Mouse (Mus musculus) MEL (cell line): ENCODE data around the gene Ifi211. TPM values are rescaled to one million over a fixed set of nuclear protein-coding genes. Genes with fewer than 3 reads are reported as not detected.
"Not testable (repeated sequence)": the region's sequence is repeated elsewhere in the genome, so short reads cannot be mapped to it uniquely, and the experiment has no call there.

ENCODE experiments used
- DNase-seq: peaks from one replicate; pipeline ENCODE4 v3.0.0; 2011; ENCODE audit warnings: low read depth, low spot score
- H3K27ac ChIP-seq: 2 replicates; pipeline ENCODE4 v1.5.1; 2012; ENCODE audit warnings: low read depth, mild to moderate bottlenecking, control low read depth, low read length, moderate library complexity; ENCODE audit not compliant: control insufficient read depth
- H3K27me3 ChIP-seq, 2 experiments: fragments of 150-350 bp in 1 of 2; sonication (generic) in 1 of 2; 2 replicates each; pipeline ENCODE4 v1.6.1; 2012; ENCODE audit warnings: low read length in 2 of 2, mild to moderate bottlenecking in 2 of 2, improper control_type of control experiment in 1 of 2, moderate library complexity in 1 of 2; ENCODE audit not compliant: insufficient read depth in 2 of 2, control insufficient read depth in 1 of 2
- H3K36me3 ChIP-seq, 2 experiments: 2 replicates each; pipeline ENCODE4 v1.6.1; 2012 to 2014; ENCODE audit warnings: low read length in 2 of 2, improper control_type of control experiment in 1 of 2, inconsistent platforms in 1 of 2, mild to moderate bottlenecking in 1 of 2; ENCODE audit not compliant: insufficient read depth in 2 of 2, control insufficient read depth in 1 of 2
- H3K4me1 ChIP-seq, 2 experiments: fragments of 150-350 bp in 1 of 2; sonication (generic) in 1 of 2; 2 replicates each; pipeline ENCODE4 v1.6.1; 2012; ENCODE audit warnings: low read length in 2 of 2, improper control_type of control experiment in 1 of 2, mild to moderate bottlenecking in 1 of 2; ENCODE audit not compliant: insufficient read depth in 2 of 2, control insufficient read depth in 1 of 2
- H3K4me3 ChIP-seq, 2 experiments: fragments of 150-350 bp in 1 of 2; sonication (generic) in 1 of 2; 2 replicates each; pipeline ENCODE4 v1.5.1; 2012; ENCODE audit warnings: low read depth in 2 of 2, low read length in 2 of 2, mild to moderate bottlenecking in 2 of 2, moderate library complexity in 2 of 2, control low read depth in 1 of 2, improper control_type of control experiment in 1 of 2; ENCODE audit not compliant: control insufficient read depth in 1 of 2, insufficient read depth in 1 of 2
- H3K79me2 ChIP-seq: 2 replicates; pipeline ENCODE4 v1.6.1; 2012; ENCODE audit warnings: mild to moderate bottlenecking, low read length, moderate library complexity; ENCODE audit not compliant: control insufficient read depth, poor library complexity, insufficient read depth
- H3K9ac ChIP-seq: 2 replicates; pipeline ENCODE4 v1.6.1; 2012; ENCODE audit warnings: low read depth, mild to moderate bottlenecking, control low read depth, low read length, moderate library complexity; ENCODE audit not compliant: control insufficient read depth, poor library complexity, severe bottlenecking
- H3K9me3 ChIP-seq: fragments of 150-350 bp; sonication (generic); replicated peaks from 2 replicates; pipeline ENCODE4 v1.6.1; 2012; ENCODE audit warnings: mild to moderate bottlenecking, low read length, improper control_type of control experiment, moderate library complexity; ENCODE audit not compliant: insufficient read depth
- CHD1 ChIP-seq: IDR thresholded peaks from 2 replicates; pipeline ENCODE4 v1.6.1; 2012; ENCODE audit warnings: low read depth, mild to moderate bottlenecking, inconsistent platforms, low read length, improper control_type of control experiment
- CTCF ChIP-seq, 3 experiments: IDR thresholded peaks in 2 of 3; conservative IDR thresholded peaks in 1 of 3; 2 replicates each; pipeline ENCODE4 v1.5.1; 2011 to 2012; ENCODE audit warnings: low read length in 3 of 3, low read depth in 2 of 3, mild to moderate bottlenecking in 2 of 3, improper control_type of control experiment in 1 of 3, inconsistent platforms in 1 of 3, mixed read lengths in 1 of 3, moderate library complexity in 1 of 3; ENCODE audit not compliant: control insufficient read depth in 1 of 3, insufficient read depth in 1 of 3, poor library complexity in 1 of 3, severe bottlenecking in 1 of 3
- ELF1 ChIP-seq: IDR thresholded peaks from 2 replicates; pipeline ENCODE4 v1.6.1; 2014; ENCODE audit warnings: low read depth, mild to moderate bottlenecking, inconsistent platforms, low read length, improper control_type of control experiment, moderate library complexity
- ETS1 ChIP-seq: IDR thresholded peaks from 2 replicates; pipeline ENCODE4 v1.6.1; 2012; ENCODE audit warnings: low read depth, mild to moderate bottlenecking, inconsistent platforms, low read length, improper control_type of control experiment, moderate library complexity
- GABPA ChIP-seq: IDR thresholded peaks from 2 replicates; pipeline ENCODE4 v1.6.1; 2012; ENCODE audit warnings: low read depth, mild to moderate bottlenecking, inconsistent platforms, low read length, improper control_type of control experiment, moderate library complexity
- GATA1 ChIP-seq: IDR thresholded peaks from 2 replicates; pipeline ENCODE4 v1.6.1; 2011; ENCODE audit warnings: low read depth, low read length, improper control_type of control experiment
- HCFC1 ChIP-seq: IDR thresholded peaks from 2 replicates; pipeline ENCODE4 v1.6.1; 2012; ENCODE audit warnings: low read depth, mild to moderate bottlenecking, inconsistent platforms, low read length, improper control_type of control experiment, moderate library complexity
- JUND ChIP-seq: IDR thresholded peaks from 2 replicates; pipeline ENCODE4 v1.6.1; 2011; ENCODE audit warnings: low read depth, mild to moderate bottlenecking, improper control_type of control experiment, low read length
- MAFK ChIP-seq: IDR thresholded peaks from 2 replicates; pipeline ENCODE4 v1.6.1; 2011; ENCODE audit warnings: low read depth, mild to moderate bottlenecking, low read length, improper control_type of control experiment, borderline replicate concordance
- MEF2A ChIP-seq: IDR thresholded peaks from 2 replicates; pipeline ENCODE4 v1.6.1; 2014; ENCODE audit warnings: low read depth, mild to moderate bottlenecking, inconsistent platforms, low read length, improper control_type of control experiment; ENCODE audit not compliant: poor library complexity, insufficient replicate concordance, severe bottlenecking; ENCODE audit errors: extremely low read depth
- MYB ChIP-seq: IDR thresholded peaks from 2 replicates; pipeline ENCODE4 v1.6.1; 2011; ENCODE audit warnings: mild to moderate bottlenecking, low read depth, low read length, improper control_type of control experiment
- POLR2AphosphoS2 ChIP-seq: IDR thresholded peaks from 2 replicates; pipeline ENCODE4 v1.6.1; 2011; ENCODE audit warnings: low read length, improper control_type of control experiment
- RAD21 ChIP-seq: IDR thresholded peaks from 2 replicates; pipeline ENCODE4 v1.6.1; 2011; ENCODE audit warnings: mild to moderate bottlenecking, low read depth, low read length, improper control_type of control experiment
- RCOR1 ChIP-seq: IDR thresholded peaks from 2 replicates; pipeline ENCODE4 v1.6.1; 2012; ENCODE audit warnings: low read depth, mild to moderate bottlenecking, inconsistent platforms, low read length, improper control_type of control experiment
- SMC3 ChIP-seq: IDR thresholded peaks from 2 replicates; pipeline ENCODE4 v1.6.1; 2011; ENCODE audit warnings: low read depth, low read length, improper control_type of control experiment
- TBP ChIP-seq: IDR thresholded peaks from 2 replicates; pipeline ENCODE4 v1.8.0; 2011; ENCODE audit warnings: low read depth, low read length, improper control_type of control experiment
- UBTF ChIP-seq: IDR thresholded peaks from 2 replicates; pipeline ENCODE4 v1.6.1; 2012; ENCODE audit warnings: low read depth, mild to moderate bottlenecking, inconsistent platforms, low read length, improper control_type of control experiment, moderate library complexity, borderline replicate concordance; ENCODE audit not compliant: insufficient read depth
- USF1 ChIP-seq: IDR thresholded peaks from 2 replicates; pipeline ENCODE4 v1.6.1; 2014; ENCODE audit warnings: low read depth, mild to moderate bottlenecking, inconsistent platforms, low read length, improper control_type of control experiment, moderate library complexity
- ZNF384 ChIP-seq: IDR thresholded peaks from 2 replicates; pipeline ENCODE4 v1.6.1; 2012; ENCODE audit warnings: low read depth, mild to moderate bottlenecking, inconsistent platforms, low read length, improper control_type of control experiment
- polyA plus RNA-seq, 2 experiments: library from polyadenylated mRNA; stranded (reverse) in 1 of 2; unstranded in 1 of 2; fragments of >175 nt in 1 of 2; fragments of >200 nt in 1 of 2; gene quantifications; 2 replicates each; pipeline versions ENCODE4 v1.2.1 to v1.2.4; 2012; ENCODE audit warnings: low replicate concordance in 2 of 2, low read depth in 1 of 2; ENCODE audit not compliant: insufficient read length in 2 of 2, insufficient read depth in 1 of 2, missing spikeins in 1 of 2
- total RNA-seq: library from RNA; depleted of rRNA; stranded (reverse); fragments of 300-350 nt; gene quantifications from 2 replicates; pipeline ENCODE4 v1.2.3, GENCODE M21; 2012

The Ifi211 gene
- total and polyA plus RNA-seq, 3 experiments, result not detected

GRCm38 (mm10) chr1:173866504-173866903 is 46.3 kb downstream of the Ifi211 start:
- Histone ChIP-seq H3K36me3 (no peaks in the 10 kb centered on the region), H3K27ac (no peak overlapping the region), H3K4me3 (no peak overlapping the region), H3K4me1 (no peaks in the 10 kb centered on the region), H3K9me3 (no peaks in the 10 kb centered on the region), H3K27me3 (no peaks in the 10 kb centered on the region), H3K79me2 (no peaks in the 10 kb centered on the region), H3K9ac (no peak overlapping the region)
- no peak for DNase-seq
- TF ChIP-seq GABPA, result no peak
- no peak for TF ChIP-seq USF1
- TF ChIP-seq MYB, result no peak
- no peak for TF ChIP-seq JUND
- no peak for TF ChIP-seq ZNF384
- TF ChIP-seq CHD1, result no peak
- no peak for TF ChIP-seq RAD21
- TF ChIP-seq GATA1, result no peak
- TF ChIP-seq MEF2A, result no peak
- TF ChIP-seq POLR2AphosphoS2, result no peak
- TF ChIP-seq ETS1, result no peak
- TF ChIP-seq TBP, result no peak
- no peak for TF ChIP-seq CTCF (IDR thresholded peaks at IDR 0.05 in 2 of 3, conservative IDR thresholded peaks at IDR 0.05 in 1 of 3; ENCODE audit: control insufficient read depth in 1 of 3, insufficient read depth in 1 of 3, low read depth in 2 of 3, low read length in 3 of 3, poor library complexity in 1 of 3, severe bottlenecking in 1 of 3)
- no peak for TF ChIP-seq MAFK
- TF ChIP-seq HCFC1, result no peak
- TF ChIP-seq UBTF, result no peak
- TF ChIP-seq SMC3, result no peak
- TF ChIP-seq RCOR1, result no peak
- TF ChIP-seq ELF1, result no peak

DNA sequence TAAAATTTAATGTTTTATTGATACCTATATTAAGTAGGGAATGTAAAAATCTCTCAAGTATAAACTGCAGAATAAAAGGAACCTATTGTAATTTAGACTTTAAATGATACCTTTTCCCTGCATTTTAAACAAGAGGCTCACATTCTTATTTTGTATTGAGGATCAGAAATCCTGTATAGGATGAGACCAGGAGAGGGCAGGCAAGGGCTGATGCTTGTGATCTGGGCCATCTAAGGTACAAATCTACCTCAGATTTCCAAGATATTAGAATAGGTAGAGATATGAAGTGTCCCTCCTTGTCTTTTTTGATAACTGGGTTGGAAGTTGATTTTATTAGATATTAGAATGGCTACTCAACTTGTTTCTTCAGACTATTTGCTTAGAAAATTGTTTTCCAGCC is 59.1 kb downstream of the Ifi211 start:
- H3K79me2 ChIP-seq, H3K27ac ChIP-seq, H3K9me3 ChIP-seq, H3K36me3 ChIP-seq, H3K27me3 ChIP-seq, H3K4me1 ChIP-seq, H3K4me3 ChIP-seq, H3K9ac ChIP-seq, DNase-seq: not testable (repeated sequence)
- TF ChIP-seq SMC3, result peak; percentile 16; the same call in 1 of the 2 replicates
- TF ChIP-seq, all 39 proteins: peak for 1; not testable (repeated sequence) for 38

- H3K4me3 ChIP-seq, H3K9me3 ChIP-seq, H3K4me1 ChIP-seq, H3K27ac ChIP-seq, H3K27me3 ChIP-seq, DNase-seq, H3K79me2 ChIP-seq, H3K9ac ChIP-seq, H3K36me3 ChIP-seq: not testable (repeated sequence)
Measured at GRCm38 (mm10) chr1:173852853-173853252, 60.0 kb downstream of the Ifi211 start.
